Mouse (Mus musculus) megakaryocyte, embryonic 14.5 days (primary cell): Measurements from ENCODE around the gene Yjefn3.

Experiments
- FLI1 ChIP-seq: IDR thresholded peaks from 2 replicates; pipeline ENCODE4 v1.6.1; 2012; ENCODE audit warnings: low read length, inconsistent platforms, mixed read lengths
- GATA1 ChIP-seq: IDR thresholded peaks from 3 replicates; pipeline ENCODE4 v1.6.1; 2012; ENCODE audit warnings: mixed read lengths, low read length, inconsistent platforms, borderline replicate concordance

DNA sequence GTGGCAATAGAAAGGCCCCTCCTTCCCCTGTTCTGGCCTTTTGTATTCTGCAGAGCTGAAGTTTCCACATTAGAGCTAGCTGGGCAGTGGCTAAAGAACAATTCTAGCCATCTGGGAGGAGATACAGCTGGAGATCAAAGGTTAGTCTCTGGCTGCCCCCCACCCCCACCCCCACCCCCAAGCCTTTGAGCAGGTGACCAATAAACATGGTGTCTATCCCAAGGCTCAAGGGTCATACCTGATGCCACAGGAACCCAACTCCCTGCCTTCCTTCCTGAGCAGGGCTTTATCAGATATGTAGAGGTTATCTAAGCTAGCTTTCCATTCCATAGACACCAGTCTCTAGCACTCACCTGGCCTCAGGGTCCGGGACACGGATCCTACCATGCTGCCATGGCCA is 47.8 kb upstream of the Yjefn3 start:
- no peak for TF ChIP-seq GATA1
- TF ChIP-seq FLI1, result no peak
